Mouse (Mus musculus) thymus, postnatal 10 days (tissue): ENCODE data around the gene Gemin7.

ENCODE experiments used
- DNase-seq, 2 experiments: peaks; one replicate each; pipeline ENCODE4 v3.0.0; 2021; ENCODE audit warnings: low spot score in 2 of 2

The Gemin7 gene

GRCm38 (mm10) chr7:19547344-19547969, 29.9 kb downstream of the Gemin7 start:
- no peak for DNase-seq

GRCm38 (mm10) chr7:19546007-19546406, 31.4 kb downstream of the Gemin7 start:
- DNase-seq, result no peak

GRCm38 (mm10) chr7:19543584-19543983, 33.8 kb downstream of the Gemin7 start:
- DNase-seq, result peak; percentile 57 to 65

GRCm38 (mm10) chr7:19542155-19542691, 35.2 kb downstream of the Gemin7 start:
- DNase-seq, result no peak

GRCm38 (mm10) chr7:19541681-19542154, 35.7 kb downstream of the Gemin7 start:
- DNase-seq, result no peak

- no peak for DNase-seq
Measured at GRCm38 (mm10) chr7:19540771-19541566, 36.4 kb downstream of the Gemin7 start.

- no peak for DNase-seq
Measured at GRCm38 (mm10) chr7:19534676-19535075, 42.7 kb downstream of the Gemin7 start.

GRCm38 (mm10) chr7:19532240-19532639, 45.2 kb downstream of the Gemin7 start:
- DNase-seq, result no peak

- DNase-seq, result no peak
Measured at GRCm38 (mm10) chr7:19531077-19531476, 46.3 kb downstream of the Gemin7 start.

- no peak for DNase-seq
Measured at GRCm38 (mm10) chr7:19525105-19525481, 52.3 kb downstream of the Gemin7 start.

GRCm38 (mm10) chr7:19524420-19525104, 52.8 kb downstream of the Gemin7 start:
- no peak for DNase-seq

GRCm38 (mm10) chr7:19523757-19524419, 53.5 kb downstream of the Gemin7 start:
- DNase-seq, result peak in 1 of 2 experiments; percentile 69

- DNase-seq, result no peak
Measured at GRCm38 (mm10) chr7:19523017-19523756, 54.2 kb downstream of the Gemin7 start.

- DNase-seq, result no peak
Measured at GRCm38 (mm10) chr7:19520032-19520431, 57.4 kb downstream of the Gemin7 start.

- no peak for DNase-seq
Measured at GRCm38 (mm10) chr7:19517652-19518365, 59.6 kb downstream of the Gemin7 start, which contains the start of gene Nkpd1. Gene Nkpd1, plus strand, starts transcription at chr7:19517838.
